Mouse (Mus musculus): ENCODE measurements around the gene Crybg1. TPM values are rescaled to one million over a fixed set of nuclear protein-coding genes. Genes with fewer than 3 reads are reported as not detected.

The Crybg1 gene
- polyA plus RNA-seq, 1 experiment: 14.8 TPM

- Histone ChIP-seq H3K36me3 (ENCODE audit: control insufficient read depth, insufficient read depth, low read length) (no peaks in the 10 kb centered on the region), H3K27me3 (ENCODE audit: control insufficient read depth, insufficient read depth, low read length) (no peaks in the 10 kb centered on the region), H3K4me3 (ENCODE audit: low read depth, low read length) (no peak overlapping the region), H3K4me1 (ENCODE audit: control insufficient read depth, insufficient read depth, insufficient read length, low read length) (no peaks in the 10 kb centered on the region), H3K27ac (ENCODE audit: insufficient read depth, low read depth, low read length) (no peak overlapping the region)
- TF ChIP-seq POLR2A (IDR thresholded peaks at IDR 0.05; ENCODE audit: low read depth, low read length) (no peak), CTCF (IDR thresholded peaks at IDR 0.05; ENCODE audit: extremely low read depth, insufficient read length, insufficient replicate concordance, low read depth, low read length) (no peak)
- WGBS: 41% methylated on average over 1 of the region's 1 CpGs
These were observed 121.4 kb downstream of the Crybg1 start for GRCm38 (mm10) chr10:44027226-44027625.

- TF ChIP-seq CTCF (IDR thresholded peaks at IDR 0.05; ENCODE audit: extremely low read depth, insufficient read length, insufficient replicate concordance, low read depth, low read length) (no peak), POLR2A (IDR thresholded peaks at IDR 0.05; ENCODE audit: low read depth, low read length) (no peak)
- Histone ChIP-seq H3K4me1 (ENCODE audit: control insufficient read depth, insufficient read depth, insufficient read length, low read length) (no peaks in the 10 kb centered on the region), H3K36me3 (ENCODE audit: control insufficient read depth, insufficient read depth, low read length) (no peaks in the 10 kb centered on the region), H3K27ac (ENCODE audit: insufficient read depth, low read depth, low read length) (no peak overlapping the region), H3K27me3 (ENCODE audit: control insufficient read depth, insufficient read depth, low read length) (no peaks in the 10 kb centered on the region), H3K4me3 (ENCODE audit: low read depth, low read length) (no peak overlapping the region)
- 91% methylated on average over 1 of the region's 1 CpGs for whole genome bisulfite sequencing
These were observed 122.5 kb downstream of the Crybg1 start for GRCm38 (mm10) chr10:44026105-44026504.

GRCm38 (mm10) chr10:44024705-44025104, 123.9 kb downstream of the Crybg1 start:
- no peak overlapping the region for H3K4me3 ChIP-seq (ENCODE audit: low read depth, low read length)
- H3K4me1 ChIP-seq (ENCODE audit: control insufficient read depth, insufficient read depth, insufficient read length, low read length): no peaks in the 10 kb centered on the region
- H3K27ac ChIP-seq (ENCODE audit: insufficient read depth, low read depth, low read length): no peak overlapping the region
- TF ChIP-seq CTCF (IDR thresholded peaks at IDR 0.05; ENCODE audit: extremely low read depth, insufficient read length, insufficient replicate concordance, low read depth, low read length): no peak
- no peak for TF ChIP-seq POLR2A (IDR thresholded peaks at IDR 0.05; ENCODE audit: low read depth, low read length)
- 67% methylated on average over 10 of the region's 10 CpGs for WGBS
- H3K36me3 ChIP-seq (ENCODE audit: control insufficient read depth, insufficient read depth, low read length): no peaks in the 10 kb centered on the region
- H3K27me3 ChIP-seq (ENCODE audit: control insufficient read depth, insufficient read depth, low read length): no peaks in the 10 kb centered on the region

- TF ChIP-seq POLR2A (IDR thresholded peaks at IDR 0.05; ENCODE audit: low read depth, low read length): no peak
- TF ChIP-seq CTCF (IDR thresholded peaks at IDR 0.05; ENCODE audit: extremely low read depth, insufficient read length, insufficient replicate concordance, low read depth, low read length): no peak
- 83% methylated on average over 4 of the region's 4 CpGs for WGBS
- Histone ChIP-seq H3K4me3 (ENCODE audit: low read depth, low read length) (no peak overlapping the region), H3K27ac (ENCODE audit: insufficient read depth, low read depth, low read length) (no peak overlapping the region), H3K36me3 (ENCODE audit: control insufficient read depth, insufficient read depth, low read length) (no peaks in the 10 kb centered on the region), H3K27me3 (ENCODE audit: control insufficient read depth, insufficient read depth, low read length) (no peaks in the 10 kb centered on the region), H3K4me1 (ENCODE audit: control insufficient read depth, insufficient read depth, insufficient read length, low read length) (no peaks in the 10 kb centered on the region)
These were observed 128.5 kb downstream of the Crybg1 start for GRCm38 (mm10) chr10:44020141-44020540.

GRCm38 (mm10) chr10:44018562-44018961, 130.1 kb downstream of the Crybg1 start:
- Histone ChIP-seq H3K27me3 (ENCODE audit: control insufficient read depth, insufficient read depth, low read length) (no peaks in the 10 kb centered on the region), H3K4me3 (ENCODE audit: low read depth, low read length) (no peak overlapping the region)
- WGBS: 81% methylated on average over 4 of the region's 4 CpGs

GRCm38 (mm10) chr10:44015631-44016030, 133.0 kb downstream of the Crybg1 start:
- H3K36me3 ChIP-seq (ENCODE audit: control insufficient read depth, insufficient read depth, low read length): no peaks in the 10 kb centered on the region
- no peaks in the 10 kb centered on the region for H3K27me3 ChIP-seq (ENCODE audit: control insufficient read depth, insufficient read depth, low read length)
- no peak overlapping the region for H3K4me3 ChIP-seq (ENCODE audit: low read depth, low read length)
- no peak for TF ChIP-seq CTCF (IDR thresholded peaks at IDR 0.05; ENCODE audit: extremely low read depth, insufficient read length, insufficient replicate concordance, low read depth, low read length)
- TF ChIP-seq POLR2A (IDR thresholded peaks at IDR 0.05; ENCODE audit: low read depth, low read length): no peak
- no peak overlapping the region for H3K27ac ChIP-seq (ENCODE audit: insufficient read depth, low read depth, low read length)
- 85% methylated on average over 2 of the region's 2 CpGs for WGBS
- peaks cover 4% of the 10 kb centered on the region; the same call in 1 of the 2 replicates for H3K4me1 ChIP-seq (ENCODE audit: control insufficient read depth, insufficient read depth, insufficient read length, low read length)

More at GRCm38 (mm10) chr10:44018562-44018961, 130.1 kb downstream of the Crybg1 start:
- H3K36me3 ChIP-seq (ENCODE audit: control insufficient read depth, insufficient read depth, low read length): no peaks in the 10 kb centered on the region
- no peak overlapping the region for H3K27ac ChIP-seq (ENCODE audit: insufficient read depth, low read depth, low read length)
- TF ChIP-seq CTCF (IDR thresholded peaks at IDR 0.05; ENCODE audit: extremely low read depth, insufficient read length, insufficient replicate concordance, low read depth, low read length) (no peak), POLR2A (IDR thresholded peaks at IDR 0.05; ENCODE audit: low read depth, low read length) (no peak)
- H3K4me1 ChIP-seq (ENCODE audit: control insufficient read depth, insufficient read depth, insufficient read length, low read length): peaks cover 4% of the 10 kb centered on the region; the same call in 1 of the 2 replicates

GRCm38 (mm10) chr10:44013885-44014284, 134.8 kb downstream of the Crybg1 start:
- H3K27ac ChIP-seq (ENCODE audit: insufficient read depth, low read depth, low read length): no peak overlapping the region
- 50% methylated on average over 4 of the region's 4 CpGs for WGBS
- H3K4me1 ChIP-seq (ENCODE audit: control insufficient read depth, insufficient read depth, insufficient read length, low read length): peaks cover 4% of the 10 kb centered on the region; the same call in 1 of the 2 replicates
- H3K4me3 ChIP-seq (ENCODE audit: low read depth, low read length): no peak overlapping the region
- no peaks in the 10 kb centered on the region for H3K27me3 ChIP-seq (ENCODE audit: control insufficient read depth, insufficient read depth, low read length)
- no peaks in the 10 kb centered on the region for H3K36me3 ChIP-seq (ENCODE audit: control insufficient read depth, insufficient read depth, low read length)
- TF ChIP-seq CTCF (IDR thresholded peaks at IDR 0.05; ENCODE audit: extremely low read depth, insufficient read length, insufficient replicate concordance, low read depth, low read length) (no peak), POLR2A (IDR thresholded peaks at IDR 0.05; ENCODE audit: low read depth, low read length) (no peak)

Measured in small intestine, adult 2 months (tissue).